Mouse (Mus musculus): ENCODE data around the gene Atpaf1. TPM values are rescaled to one million over a fixed set of nuclear protein-coding genes. Genes with fewer than 3 reads are reported as not detected.

Atpaf1 gene
- polyA plus RNA-seq, 1 experiment from 2014 or later, result 45.1 TPM

- 65% methylated on average over 2 of the region's 2 CpGs for WGBS
- no peak for ATAC-seq (ENCODE audit: low read depth)
Measured at GRCm38 (mm10) chr4:115850111-115850510, 65.5 kb downstream of the Atpaf1 start.

GRCm38 (mm10) chr4:115850631-115851030 lies 66.0 kb downstream of the Atpaf1 start:
- no peak overlapping the region for H3K4me3 ChIP-seq (ENCODE audit: low read length)
- H3K36me3 ChIP-seq (ENCODE audit: control insufficient read depth, insufficient read depth, low read length), result peaks cover 2% of the 10 kb centered on the region
- H3K4me2 ChIP-seq (ENCODE audit: low read depth, low read length), result no peak overlapping the region
- H3K9me3 ChIP-seq (ENCODE audit: control insufficient read depth, low read length), result no peaks in the 10 kb centered on the region
- 19% methylated on average over 2 of the region's 2 CpGs for WGBS
- H3K27me3 ChIP-seq (ENCODE audit: control insufficient read depth, insufficient read depth, low read depth, low read length), result no peaks in the 10 kb centered on the region
- no peak for ATAC-seq (ENCODE audit: low read depth)
- H3K9ac ChIP-seq (ENCODE audit: low read length), result no peak overlapping the region
- no peak overlapping the region for H3K27ac ChIP-seq (ENCODE audit: low read length)
- peaks cover 4% of the 10 kb centered on the region; the same call in 1 of the 2 replicates for H3K4me1 ChIP-seq (replicated peaks; ENCODE audit: control insufficient read depth, insufficient read depth, low read length)

More at GRCm38 (mm10) chr4:115850111-115850510, 65.5 kb downstream of the Atpaf1 start:
- H3K27ac ChIP-seq (ENCODE audit: low read length), result no peak overlapping the region
- peaks cover 4% of the 10 kb centered on the region; the same call in 1 of the 2 replicates for H3K4me1 ChIP-seq (replicated peaks; ENCODE audit: control insufficient read depth, insufficient read depth, low read length)
- H3K9me3 ChIP-seq (ENCODE audit: control insufficient read depth, low read length), result no peaks in the 10 kb centered on the region
- H3K9ac ChIP-seq (ENCODE audit: low read length), result no peak overlapping the region
- H3K36me3 ChIP-seq (ENCODE audit: control insufficient read depth, insufficient read depth, low read length), result peaks cover 2% of the 10 kb centered on the region
- H3K4me3 ChIP-seq (ENCODE audit: low read length), result no peak overlapping the region
- H3K27me3 ChIP-seq (ENCODE audit: control insufficient read depth, insufficient read depth, low read depth, low read length), result no peaks in the 10 kb centered on the region
- no peak overlapping the region for H3K4me2 ChIP-seq (ENCODE audit: low read depth, low read length)

- Histone ChIP-seq H3K27me3 (ENCODE audit: control insufficient read depth, insufficient read depth, low read depth, low read length) (no peaks in the 10 kb centered on the region), H3K9me3 (ENCODE audit: control insufficient read depth, low read length) (no peaks in the 10 kb centered on the region), H3K4me1 (replicated peaks; ENCODE audit: control insufficient read depth, insufficient read depth, low read length) (peaks cover 4% of the 10 kb centered on the region; the same call in 1 of the 2 replicates), H3K4me3 (ENCODE audit: low read length) (no peak overlapping the region), H3K9ac (ENCODE audit: low read length) (no peak overlapping the region), H3K36me3 (ENCODE audit: control insufficient read depth, insufficient read depth, low read length) (peaks cover 2% of the 10 kb centered on the region), H3K27ac (ENCODE audit: low read length) (no peak overlapping the region), H3K4me2 (ENCODE audit: low read depth, low read length) (no peak overlapping the region)
- ATAC-seq (ENCODE audit: low read depth), result peak; percentile 79
- WGBS, result 61% methylated on average over 6 of the region's 6 CpGs
Measured at GRCm38 (mm10) chr4:115851569-115851968, 67.0 kb downstream of the Atpaf1 start.

- Histone ChIP-seq H3K9ac (ENCODE audit: low read length) (no peak overlapping the region), H3K27ac (ENCODE audit: low read length) (no peak overlapping the region), H3K36me3 (ENCODE audit: control insufficient read depth, insufficient read depth, low read length) (no peaks in the 10 kb centered on the region; the same call in 1 of the 2 replicates), H3K27me3 (ENCODE audit: control insufficient read depth, insufficient read depth, low read depth, low read length) (no peaks in the 10 kb centered on the region), H3K9me3 (ENCODE audit: control insufficient read depth, low read length) (no peaks in the 10 kb centered on the region), H3K4me1 (replicated peaks; ENCODE audit: control insufficient read depth, insufficient read depth, low read length) (no peaks in the 10 kb centered on the region), H3K4me2 (ENCODE audit: low read depth, low read length) (no peak overlapping the region), H3K4me3 (ENCODE audit: low read length) (no peak overlapping the region)
- WGBS, result 58% methylated on average over 6 of the region's 6 CpGs
- ATAC-seq (ENCODE audit: low read depth), result no peak
Measured at GRCm38 (mm10) chr4:115855100-115855499, 70.5 kb downstream of the Atpaf1 start.

- 56% methylated on average over 4 of the region's 4 CpGs for WGBS
- H3K9ac ChIP-seq (ENCODE audit: low read length), result no peak overlapping the region
- H3K4me3 ChIP-seq (ENCODE audit: low read length), result no peak overlapping the region
- no peaks in the 10 kb centered on the region for H3K27me3 ChIP-seq (ENCODE audit: control insufficient read depth, insufficient read depth, low read depth, low read length)
- H3K4me2 ChIP-seq (ENCODE audit: low read depth, low read length), result no peak overlapping the region
- no peaks in the 10 kb centered on the region for H3K4me1 ChIP-seq (replicated peaks; ENCODE audit: control insufficient read depth, insufficient read depth, low read length)
- ATAC-seq (ENCODE audit: low read depth), result no peak
- H3K9me3 ChIP-seq (ENCODE audit: control insufficient read depth, low read length), result no peaks in the 10 kb centered on the region
- H3K27ac ChIP-seq (ENCODE audit: low read length), result no peak overlapping the region
- peaks cover 4% of the 10 kb centered on the region; the same call in 1 of the 2 replicates for H3K36me3 ChIP-seq (ENCODE audit: control insufficient read depth, insufficient read depth, low read length)
Measured at GRCm38 (mm10) chr4:115855609-115856008, 71.0 kb downstream of the Atpaf1 start.

- WGBS, result 64% methylated on average over 4 of the region's 4 CpGs
- Histone ChIP-seq H3K36me3 (ENCODE audit: control insufficient read depth, insufficient read depth, low read length) (peaks cover 4% of the 10 kb centered on the region; the same call in 1 of the 2 replicates), H3K4me3 (ENCODE audit: low read length) (no peak overlapping the region), H3K9ac (ENCODE audit: low read length) (no peak overlapping the region), H3K27ac (ENCODE audit: low read length) (no peak overlapping the region), H3K27me3 (ENCODE audit: control insufficient read depth, insufficient read depth, low read depth, low read length) (no peaks in the 10 kb centered on the region), H3K4me2 (ENCODE audit: low read depth, low read length) (no peak overlapping the region), H3K9me3 (ENCODE audit: control insufficient read depth, low read length) (no peaks in the 10 kb centered on the region), H3K4me1 (replicated peaks; ENCODE audit: control insufficient read depth, insufficient read depth, low read length) (no peaks in the 10 kb centered on the region)
- no peak for ATAC-seq (ENCODE audit: low read depth)
Measured at GRCm38 (mm10) chr4:115856282-115856681, 71.7 kb downstream of the Atpaf1 start.

- Histone ChIP-seq H3K36me3 (ENCODE audit: control insufficient read depth, insufficient read depth, low read length) (peaks cover 9% of the 10 kb centered on the region; the same call in 1 of the 2 replicates), H3K9ac (ENCODE audit: low read length) (no peak overlapping the region), H3K4me1 (replicated peaks; ENCODE audit: control insufficient read depth, insufficient read depth, low read length) (no peaks in the 10 kb centered on the region), H3K4me3 (ENCODE audit: low read length) (no peak overlapping the region), H3K27ac (ENCODE audit: low read length) (no peak overlapping the region), H3K9me3 (ENCODE audit: control insufficient read depth, low read length) (no peaks in the 10 kb centered on the region), H3K27me3 (ENCODE audit: control insufficient read depth, insufficient read depth, low read depth, low read length) (no peaks in the 10 kb centered on the region), H3K4me2 (ENCODE audit: low read depth, low read length) (no peak overlapping the region)
- ATAC-seq (ENCODE audit: low read depth), result no peak
- WGBS, result 65% methylated on average over 9 of the region's 9 CpGs
Measured at GRCm38 (mm10) chr4:115857293-115857883, 72.8 kb downstream of the Atpaf1 start.

- Histone ChIP-seq H3K27ac (ENCODE audit: low read length) (no peak overlapping the region), H3K9ac (ENCODE audit: low read length) (no peak overlapping the region), H3K4me1 (replicated peaks; ENCODE audit: control insufficient read depth, insufficient read depth, low read length) (no peaks in the 10 kb centered on the region), H3K4me3 (ENCODE audit: low read length) (no peak overlapping the region), H3K4me2 (ENCODE audit: low read depth, low read length) (no peak overlapping the region), H3K36me3 (ENCODE audit: control insufficient read depth, insufficient read depth, low read length) (peaks cover 11% of the 10 kb centered on the region), H3K27me3 (ENCODE audit: control insufficient read depth, insufficient read depth, low read depth, low read length) (no peaks in the 10 kb centered on the region), H3K9me3 (ENCODE audit: control insufficient read depth, low read length) (no peaks in the 10 kb centered on the region)
- ATAC-seq (ENCODE audit: low read depth), result no peak
- WGBS, result 70% methylated on average over 7 of the region's 7 CpGs
Measured at GRCm38 (mm10) chr4:115863352-115863751, 78.7 kb downstream of the Atpaf1 start.

GRCm38 (mm10) chr4:115863880-115864279 lies 79.3 kb downstream of the Atpaf1 start:
- Histone ChIP-seq H3K36me3 (ENCODE audit: control insufficient read depth, insufficient read depth, low read length) (peaks cover 11% of the 10 kb centered on the region), H3K9ac (ENCODE audit: low read length) (no peak overlapping the region), H3K9me3 (ENCODE audit: control insufficient read depth, low read length) (no peaks in the 10 kb centered on the region), H3K4me3 (ENCODE audit: low read length) (no peak overlapping the region), H3K4me1 (replicated peaks; ENCODE audit: control insufficient read depth, insufficient read depth, low read length) (no peaks in the 10 kb centered on the region), H3K27me3 (ENCODE audit: control insufficient read depth, insufficient read depth, low read depth, low read length) (no peaks in the 10 kb centered on the region), H3K4me2 (ENCODE audit: low read depth, low read length) (no peak overlapping the region), H3K27ac (ENCODE audit: low read length) (no peak overlapping the region)
- ATAC-seq (ENCODE audit: low read depth), result no peak
- 39% methylated on average over 10 of the region's 10 CpGs for WGBS

All from lung, embryonic 16.5 days (tissue).